Mouse (Mus musculus) olfactory bulb, adult 2 months (tissue): ENCODE results near the gene Tmed8.

ENCODE experiments used
- CTCF ChIP-seq: fragments of 200-500 bp; IDR thresholded peaks from 2 replicates; pipeline ENCODE4 v1.5.1; 2012; ENCODE audit warnings: low read depth, mild to moderate bottlenecking, low read length, moderate library complexity; ENCODE audit not compliant: insufficient read depth
- POLR2A ChIP-seq: fragments of 200-500 bp; IDR thresholded peaks from 2 replicates; pipeline ENCODE4 v1.6.1; 2012; ENCODE audit warnings: mild to moderate bottlenecking, low read depth, low read length, moderate library complexity; ENCODE audit not compliant: insufficient read depth

- TF ChIP-seq CTCF (no peak), POLR2A (no peak)
These were observed 29.4 kb upstream of the Tmed8 start for GRCm38 (mm10) chr12:87229633-87230032.
